Mouse (Mus musculus) embryonic stem cell, embryonic (primary cell): ENCODE data around the gene Olfr1434.
"Not testable (repeated sequence)": the region's sequence is repeated elsewhere in the genome, so short reads cannot be mapped to it uniquely, and the experiment has no call there.

Experiments
- CTCF ChIA-PET, 4 experiments: fragments of 300-600 bp in 2 of 4; fragments of 350-600 bp in 2 of 4; sonication (Branson Sonifier 250); formaldehyde crosslinking; loops; one replicate each; lab custom pipeline; 2022; ENCODE audit warnings: inconsistent platforms in 2 of 4; lab: Charles Lee
- POLR2A ChIA-PET, 4 experiments: fragments of 300-600 bp in 2 of 4; fragments of 350-600 bp in 2 of 4; sonication (Branson Sonifier 250); formaldehyde crosslinking; loops; one replicate each; lab custom pipeline; 2022; ENCODE audit warnings: antibody characterized with exemption in 4 of 4, inconsistent platforms in 1 of 4; lab: Charles Lee

Olfr1434 gene

DNA sequence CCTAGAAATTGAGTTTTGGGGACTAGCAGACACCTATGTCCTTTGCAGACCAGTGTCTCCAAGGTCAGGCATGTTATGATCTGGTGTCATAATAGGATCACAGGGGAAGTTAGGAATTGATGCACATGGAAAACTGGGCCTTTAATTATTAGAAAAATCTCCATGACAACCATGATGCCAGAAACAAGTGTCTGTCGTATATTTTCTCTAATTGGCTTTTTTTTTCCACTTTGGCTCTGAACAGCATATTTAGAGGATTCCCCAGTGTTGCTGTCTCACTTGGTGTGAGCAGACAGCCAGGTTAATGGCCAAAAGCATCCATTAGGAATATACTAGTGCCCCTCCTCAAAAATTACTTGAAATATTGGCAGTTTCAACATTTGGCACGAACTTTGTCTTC is at the start of gene Olfr1434:
Gene Olfr1434, plus strand, starts transcription at position 301 of the 400 bp plus-strand sequence.
- ChIA-PET CTCF (no interaction called here), POLR2A (no interaction called here)

DNA sequence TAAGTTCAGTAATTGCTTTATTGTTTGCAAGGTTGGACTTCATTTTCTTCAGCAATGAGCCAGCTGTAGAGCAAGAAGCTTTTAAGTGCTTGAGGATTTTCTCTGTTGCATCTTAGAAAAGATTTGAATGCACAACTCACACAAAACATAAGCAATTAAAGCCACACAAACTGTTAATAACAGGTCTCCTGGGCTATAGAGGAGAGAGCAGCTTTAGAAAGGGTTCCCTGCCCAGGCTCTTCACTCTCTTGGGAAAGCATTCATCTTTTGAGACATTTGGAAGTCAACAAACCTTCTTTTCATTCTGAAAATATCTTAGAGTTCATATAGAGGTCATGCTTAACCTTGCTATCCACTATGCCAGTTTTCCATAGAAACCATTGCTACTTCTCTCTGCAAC is 47.2 kb upstream of the Olfr1434 start, which contains the start of gene Olfr1432:
Gene Olfr1432, minus strand, starts transcription at position 101 of the 400 bp plus-strand sequence.
- CTCF ChIA-PET, POLR2A ChIA-PET: not testable (repeated sequence)

- ChIA-PET POLR2A (no interaction called here), CTCF (interaction anchor here in 1 of 4 experiments (0.7 kb wide), 1 partner anchor 35 kb away, joined by 3 read pairs; no protein-coding TSS in a partner anchor)
Observed at GRCm38 (mm10) chr19:12241559-12241958, 38.1 kb upstream of the Olfr1434 start, which contains the start of gene Olfr262. Gene Olfr262 (minus strand): TSS chr19:12241659.

GRCm38 (mm10) chr19:12260732-12261131 is 18.9 kb upstream of the Olfr1434 start, which contains the start of gene Olfr235:
Gene Olfr235 (plus strand): TSS chr19:12261032.
- ChIA-PET POLR2A (no interaction called here), CTCF (no interaction called here)

DNA sequence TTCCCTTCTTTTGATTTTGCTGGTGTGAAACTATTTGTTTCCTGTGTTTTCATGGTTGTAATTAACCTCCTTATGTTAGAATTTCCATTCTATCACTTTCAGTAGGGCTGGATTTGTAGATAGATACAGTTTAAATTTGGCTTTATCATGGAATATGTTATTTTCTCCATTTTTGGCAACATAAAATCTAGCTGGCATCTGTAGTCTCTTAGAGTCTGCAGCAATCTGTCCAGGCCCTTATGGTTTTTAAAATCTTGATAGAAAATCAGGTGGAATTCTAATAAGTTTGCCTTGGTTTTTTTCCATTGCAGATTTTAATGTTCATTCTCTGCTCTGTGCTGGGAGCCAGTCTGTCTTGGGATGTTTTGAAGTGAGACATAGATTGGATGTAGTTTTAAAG is 13.3 kb downstream of the Olfr1434 start:
- ChIA-PET CTCF (no interaction called here), POLR2A (no interaction called here)

- CTCF ChIA-PET, POLR2A ChIA-PET: not testable (repeated sequence)
Observed at GRCm38 (mm10) chr19:12299030-12299429, 19.4 kb downstream of the Olfr1434 start, which contains the start of gene Olfr1436. Gene Olfr1436 (minus strand): TSS chr19:12299130.

DNA sequence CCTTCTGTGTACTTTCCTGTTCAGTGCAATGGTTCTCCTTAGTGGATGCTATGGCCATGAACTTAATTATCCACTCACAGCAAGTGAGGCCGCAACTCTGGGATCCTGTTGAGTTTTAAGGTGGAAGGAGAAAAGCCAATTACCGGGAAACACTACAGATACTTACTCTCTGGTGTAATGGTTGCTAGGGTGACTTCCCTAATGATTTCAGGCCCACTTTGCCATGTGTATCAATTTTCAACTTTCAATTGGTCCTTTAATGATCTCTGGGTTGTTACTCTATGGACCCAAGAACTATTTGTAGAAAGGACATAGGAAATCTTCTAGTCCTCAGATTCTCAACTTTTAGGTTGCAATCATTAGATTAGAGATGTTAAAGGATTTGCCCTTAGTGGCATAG is 45.3 kb downstream of the Olfr1434 start, which contains the start of gene Olfr1437:
Gene Olfr1437, minus strand, starts transcription at position 101 of the 400 bp plus-strand sequence.
- ChIA-PET POLR2A (no interaction called here), CTCF (no interaction called here)
